Mouse (Mus musculus): ENCODE measurements around the gene Higd1b. TPM values are rescaled to one million over a fixed set of nuclear protein-coding genes. Genes with fewer than 3 reads are reported as not detected.

Gene Higd1b
- polyA plus RNA-seq, 1 experiment from 2014 or later, result 5.4 TPM

DNA sequence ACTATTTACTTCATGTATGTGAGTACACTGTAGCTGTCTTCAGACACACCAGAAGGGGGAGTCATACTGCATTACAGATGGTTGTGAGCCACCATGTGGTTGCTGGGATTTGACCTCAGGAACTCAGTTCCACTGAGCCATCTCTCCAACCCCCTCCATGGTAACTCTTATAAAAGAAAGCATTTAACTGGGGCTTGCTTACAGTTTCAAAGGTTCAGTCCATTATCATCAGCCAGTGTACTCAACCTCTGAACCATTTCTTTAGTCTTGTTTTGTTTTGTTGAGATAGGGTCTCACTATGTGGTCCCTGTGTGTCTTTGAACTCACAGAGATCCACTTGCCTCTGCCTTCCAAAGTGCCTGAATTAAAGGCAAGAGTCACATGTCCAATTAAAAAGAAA lies 20.8 kb upstream of the Higd1b start:
- Histone ChIP-seq H3K27me3 (ENCODE audit: insufficient read depth, low read length) (no peaks in the 10 kb centered on the region), H3K9me3 (ENCODE audit: low read depth, low read length) (no peaks in the 10 kb centered on the region), H3K4me1 (ENCODE audit: insufficient read depth) (peaks cover 15% of the 10 kb centered on the region; the same call in 1 of the 2 replicates), H3K4me3 (ENCODE audit: low read depth, low read length) (no peak overlapping the region), H3K4me2 (no peak overlapping the region), H3K9ac (no peak overlapping the region), H3K36me3 (ENCODE audit: insufficient read depth) (peaks cover 13% of the 10 kb centered on the region), H3K27ac (ENCODE audit: low read depth) (no peak overlapping the region)
- no peak for DNase-seq
- ATAC-seq (ENCODE audit: insufficient read depth), result no peak
- peak; percentile 37; the same call in 1 of the 2 replicates for TF ChIP-seq CTCF (IDR thresholded peaks at IDR 0.05; ENCODE audit: low read depth)

DNA sequence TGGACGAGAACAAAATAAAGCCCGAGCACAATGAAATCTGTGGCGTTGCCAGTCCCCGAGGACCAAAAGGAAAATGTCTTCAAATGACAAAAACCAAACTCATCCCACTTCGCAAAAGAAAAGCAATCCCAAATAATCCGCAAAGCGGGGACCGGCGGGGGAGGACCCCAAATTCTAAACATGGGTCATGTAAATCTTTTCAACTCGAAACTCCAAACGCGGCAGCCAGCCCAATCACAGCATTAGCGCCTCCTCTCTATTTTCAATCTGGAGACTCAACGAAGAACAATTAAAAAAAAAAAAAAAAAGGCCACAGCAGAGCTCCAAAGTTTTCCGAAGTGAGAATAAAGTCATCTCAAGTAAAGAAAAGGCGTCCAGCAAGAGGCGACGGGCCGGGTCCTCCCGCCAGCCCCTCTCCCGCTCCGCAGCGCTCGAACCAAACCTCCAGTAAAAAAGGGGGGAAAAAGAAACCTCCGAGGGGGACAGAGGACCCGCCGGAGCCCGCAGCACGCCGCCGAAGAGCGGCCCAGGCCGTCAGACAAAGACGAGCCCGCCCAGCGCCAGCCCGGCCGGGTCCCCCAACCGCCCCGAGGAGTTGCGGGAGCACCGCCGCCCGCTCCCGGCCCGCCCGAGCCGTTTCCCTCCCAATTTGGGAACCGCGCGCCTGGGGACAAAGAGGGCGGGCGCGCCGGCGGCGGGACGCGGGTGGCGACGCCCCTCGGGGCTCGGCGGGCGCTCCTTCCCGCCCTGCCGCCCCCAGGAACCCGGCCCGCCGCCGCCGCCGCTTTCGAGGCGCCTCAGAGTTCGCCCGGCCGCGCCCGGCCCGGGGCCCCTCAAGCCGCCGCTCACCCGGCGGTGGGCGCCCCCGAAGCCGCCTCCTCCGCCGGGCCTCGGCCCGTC lies 17.3 kb upstream of the Higd1b start:
- Histone ChIP-seq H3K27me3 (ENCODE audit: insufficient read depth, low read length) (no peaks in the 10 kb centered on the region), H3K27ac (ENCODE audit: low read depth) (peak overlapping the region; percentile 99), H3K4me3 (ENCODE audit: low read depth, low read length) (peak overlapping the region; percentile 91), H3K36me3 (ENCODE audit: insufficient read depth) (no peaks in the 10 kb centered on the region), H3K9me3 (ENCODE audit: low read depth, low read length) (no peaks in the 10 kb centered on the region), H3K4me2 (peak overlapping the region; percentile 75), H3K9ac (peak overlapping the region; percentile 99), H3K4me1 (ENCODE audit: insufficient read depth) (peaks cover 17% of the 10 kb centered on the region; the same call in 1 of the 2 replicates)
- ATAC-seq (ENCODE audit: insufficient read depth) (peak; percentile 52), DNase-seq (peak; percentile 70)
- no peak for TF ChIP-seq CTCF (IDR thresholded peaks at IDR 0.05; ENCODE audit: low read depth)
- WGBS, result under 1% methylated on average over 74 of the region's 92 CpGs

DNA sequence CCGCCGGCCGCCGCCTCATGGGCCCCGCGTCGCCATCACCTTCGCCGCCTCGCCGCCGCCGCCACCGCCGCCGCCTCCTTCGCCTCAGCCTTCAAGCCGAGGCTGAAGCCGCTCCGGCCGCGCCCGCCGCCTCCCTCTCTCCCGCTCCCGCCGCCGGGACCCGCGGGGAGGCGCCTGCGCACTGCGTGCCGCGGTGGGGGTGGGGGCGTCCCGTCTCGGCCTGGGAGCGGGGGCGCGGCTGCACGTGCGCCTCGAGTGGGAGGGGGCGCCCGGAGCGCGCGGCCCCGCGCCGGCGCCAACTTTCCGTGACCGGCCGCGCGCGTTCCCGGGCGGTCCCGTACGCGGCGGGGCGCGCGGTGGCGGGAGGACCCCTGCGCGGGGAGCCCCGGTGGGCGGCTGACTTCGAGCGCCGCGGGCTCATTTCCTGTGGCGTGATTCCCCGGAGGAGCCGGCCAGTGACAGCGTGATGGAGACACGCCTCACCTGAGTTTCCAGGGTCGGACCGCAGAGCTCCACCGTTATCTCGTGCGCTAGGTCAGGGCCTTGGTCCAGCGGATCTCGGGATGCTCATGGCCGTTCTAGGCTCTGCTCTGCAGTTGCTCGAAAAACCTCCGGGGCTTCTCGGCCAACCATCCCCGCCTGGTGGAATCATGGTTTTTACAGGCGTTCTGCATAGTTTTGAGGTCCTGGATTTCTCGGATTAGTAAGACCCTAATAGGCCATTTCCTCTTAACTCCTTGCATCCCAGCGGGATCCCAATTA lies 16.4 kb upstream of the Higd1b start, which contains the start of gene Gjc1:
Gene Gjc1, minus strand, starts transcription at position 680 of the 762 bp plus-strand sequence.
- under 1% methylated on average over 74 of the region's 97 CpGs for whole genome bisulfite sequencing
- peak within 1 kb of the TSS; percentile 99 for H3K9ac ChIP-seq
- H3K36me3 ChIP-seq (ENCODE audit: insufficient read depth), result no peaks in the 10 kb centered on the region
- ATAC-seq (ENCODE audit: insufficient read depth), result peak; percentile 90
- DNase-seq, result peak; percentile 89
- peak within 1 kb of the TSS; percentile 91 for H3K4me3 ChIP-seq (ENCODE audit: low read depth, low read length)
- H3K4me1 ChIP-seq (ENCODE audit: insufficient read depth), result peaks cover 14% of the 10 kb centered on the region; the same call in 1 of the 2 replicates
- peak within 1 kb of the TSS; percentile 99 for H3K27ac ChIP-seq (ENCODE audit: low read depth)
- peak; percentile 50 for TF ChIP-seq CTCF (IDR thresholded peaks at IDR 0.05; ENCODE audit: low read depth)
- peak within 1 kb of the TSS; percentile 75 for H3K4me2 ChIP-seq
- no peaks in the 10 kb centered on the region for H3K27me3 ChIP-seq (ENCODE audit: insufficient read depth, low read length)
- no peaks in the 10 kb centered on the region for H3K9me3 ChIP-seq (ENCODE audit: low read depth, low read length)

DNA sequence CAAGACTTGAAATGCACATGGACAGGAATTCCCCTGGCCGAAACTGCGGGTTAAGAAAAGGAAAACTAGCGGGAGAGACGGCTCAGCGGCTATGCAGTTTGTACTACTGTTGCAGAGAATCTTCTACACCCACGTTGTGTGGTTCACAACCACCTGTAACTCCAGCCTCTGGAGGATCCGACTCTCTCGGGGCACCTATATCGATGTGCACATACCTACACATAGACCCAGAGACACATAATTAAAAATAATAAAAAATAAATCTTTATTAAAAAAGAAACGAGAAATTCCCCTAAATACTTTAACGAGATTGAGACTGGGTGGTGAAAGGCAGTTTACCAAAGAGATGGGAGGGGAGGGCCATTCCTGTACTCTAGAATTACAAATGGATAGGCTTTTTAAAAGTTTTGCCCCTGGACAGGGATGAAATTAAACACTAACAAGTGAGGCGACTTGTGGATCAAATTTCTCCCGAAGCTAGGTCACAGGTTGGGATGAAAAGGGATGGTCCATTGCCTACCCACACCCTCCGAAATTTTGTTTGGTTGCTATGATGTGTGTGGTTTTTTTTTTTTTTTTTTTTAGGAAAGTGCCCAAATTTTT lies 15.8 kb upstream of the Higd1b start:
- Histone ChIP-seq H3K27me3 (ENCODE audit: insufficient read depth, low read length) (no peaks in the 10 kb centered on the region), H3K4me2 (peak overlapping the region; percentile 75), H3K36me3 (ENCODE audit: insufficient read depth) (no peaks in the 10 kb centered on the region), H3K9ac (peak overlapping the region; percentile 99), H3K27ac (ENCODE audit: low read depth) (peak overlapping the region; percentile 99), H3K4me3 (ENCODE audit: low read depth, low read length) (peak overlapping the region; percentile 91), H3K9me3 (ENCODE audit: low read depth, low read length) (no peaks in the 10 kb centered on the region), H3K4me1 (ENCODE audit: insufficient read depth) (peaks cover 14% of the 10 kb centered on the region; the same call in 1 of the 2 replicates)
- ATAC-seq (ENCODE audit: insufficient read depth), result no peak
- DNase-seq, result no peak
- WGBS, result 4% methylated on average over 14 of the region's 14 CpGs
- TF ChIP-seq CTCF (IDR thresholded peaks at IDR 0.05; ENCODE audit: low read depth), result no peak

DNA sequence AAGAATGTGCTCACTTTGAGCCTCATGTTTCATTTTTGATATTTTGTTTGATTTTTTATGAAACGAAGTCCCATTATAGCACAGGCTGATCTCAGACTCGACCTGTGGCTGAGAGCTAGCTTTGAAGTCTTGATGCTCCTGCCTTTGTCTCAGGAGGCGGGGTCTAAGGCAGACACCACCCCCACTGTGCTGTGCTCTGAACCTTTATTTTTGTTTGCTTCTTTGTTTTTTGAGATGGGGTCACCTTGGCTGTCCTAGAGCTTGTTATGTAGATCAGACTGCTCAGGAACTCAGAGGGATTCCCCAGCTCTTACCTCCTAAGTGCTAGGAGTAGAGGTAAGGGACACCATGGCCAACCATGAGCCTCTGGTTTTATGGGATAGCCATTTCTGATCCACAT lies 15.2 kb upstream of the Higd1b start:
- Histone ChIP-seq H3K36me3 (ENCODE audit: insufficient read depth) (no peaks in the 10 kb centered on the region), H3K27ac (ENCODE audit: low read depth) (no peak overlapping the region), H3K4me1 (ENCODE audit: insufficient read depth) (peaks cover 14% of the 10 kb centered on the region; the same call in 1 of the 2 replicates), H3K4me2 (no peak overlapping the region), H3K9me3 (ENCODE audit: low read depth, low read length) (no peaks in the 10 kb centered on the region), H3K4me3 (ENCODE audit: low read depth, low read length) (no peak overlapping the region), H3K27me3 (ENCODE audit: insufficient read depth, low read length) (no peaks in the 10 kb centered on the region), H3K9ac (no peak overlapping the region)
- ATAC-seq (ENCODE audit: insufficient read depth) (no peak), DNase-seq (no peak)
- 20% methylated on average over 3 of the region's 3 CpGs for WGBS
- TF ChIP-seq CTCF (IDR thresholded peaks at IDR 0.05; ENCODE audit: low read depth), result no peak

DNA sequence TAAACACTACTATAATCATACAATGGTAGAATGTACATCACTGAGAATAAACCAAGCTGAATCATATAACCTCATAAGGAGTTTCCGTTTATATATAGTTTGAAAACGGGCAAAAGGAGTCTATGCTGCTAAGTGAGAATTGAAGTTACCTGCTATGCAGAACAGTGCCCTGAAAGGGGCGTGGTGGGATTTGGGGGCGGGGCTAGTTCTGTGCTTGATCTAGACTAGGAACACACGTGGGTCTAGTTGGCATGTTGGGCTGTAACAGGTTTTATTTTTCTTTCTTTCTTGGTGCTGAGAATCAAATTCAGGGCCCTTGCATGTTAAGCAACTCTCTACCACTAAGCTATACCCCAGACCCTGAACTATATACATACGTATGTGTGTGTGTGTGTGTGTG lies 14.4 kb upstream of the Higd1b start:
- no peak overlapping the region for H3K4me2 ChIP-seq
- no peak overlapping the region for H3K4me3 ChIP-seq (ENCODE audit: low read depth, low read length)
- no peaks in the 10 kb centered on the region for H3K36me3 ChIP-seq (ENCODE audit: insufficient read depth)
- no peaks in the 10 kb centered on the region for H3K27me3 ChIP-seq (ENCODE audit: insufficient read depth, low read length)
- DNase-seq (no peak), ATAC-seq (ENCODE audit: insufficient read depth) (no peak)
- no peak overlapping the region for H3K9ac ChIP-seq
- no peak overlapping the region for H3K27ac ChIP-seq (ENCODE audit: low read depth)
- peaks cover 13% of the 10 kb centered on the region; the same call in 1 of the 2 replicates for H3K4me1 ChIP-seq (ENCODE audit: insufficient read depth)
- H3K9me3 ChIP-seq (ENCODE audit: low read depth, low read length), result no peaks in the 10 kb centered on the region
- WGBS, result 49% methylated on average over 6 of the region's 6 CpGs
- no peak for TF ChIP-seq CTCF (IDR thresholded peaks at IDR 0.05; ENCODE audit: low read depth)
